Mouse (Mus musculus): ENCODE data around the gene Tmem233.

Gene Tmem233

GRCm38 (mm10) chr5:116083081-116083480 is at the start of gene Tmem233:
TSS of gene Tmem233 (minus strand) at chr5:116083244.
- no peak for DNase-seq

GRCm38 (mm10) chr5:116123344-116123743 is 40.3 kb upstream of the Tmem233 start:
- DNase-seq: peak; percentile 64

- peak; percentile 48 to 61 for DNase-seq
These were observed 33.5 kb upstream of the Tmem233 start for GRCm38 (mm10) chr5:116116567-116116966.

GRCm38 (mm10) chr5:116116110-116116509 is 33.1 kb upstream of the Tmem233 start:
- DNase-seq: no peak

- no peak for DNase-seq
These were observed 32.2 kb upstream of the Tmem233 start for GRCm38 (mm10) chr5:116115071-116115834.

- no peak for DNase-seq
These were observed 25.6 kb upstream of the Tmem233 start for GRCm38 (mm10) chr5:116108651-116109050.

- DNase-seq: no peak
These were observed 1.2 kb upstream of the Tmem233 start for GRCm38 (mm10) chr5:116084231-116084630.

GRCm38 (mm10) chr5:116082241-116082900 is 673 bp downstream of the Tmem233 start:
- no peak for DNase-seq

GRCm38 (mm10) chr5:116081616-116082015 is 1.4 kb downstream of the Tmem233 start:
- no peak for DNase-seq

- DNase-seq: no peak
These were observed 2.3 kb downstream of the Tmem233 start for GRCm38 (mm10) chr5:116080736-116081135.

GRCm38 (mm10) chr5:116069618-116070017 is 13.4 kb downstream of the Tmem233 start:
- DNase-seq: no peak

GRCm38 (mm10) chr5:116052826-116053225 is 30.2 kb downstream of the Tmem233 start:
- DNase-seq: no peak

- DNase-seq: no peak
These were observed 30.9 kb downstream of the Tmem233 start for GRCm38 (mm10) chr5:116052171-116052570.

- DNase-seq: no peak
These were observed 33.2 kb downstream of the Tmem233 start for GRCm38 (mm10) chr5:116049821-116050220.

- DNase-seq: no peak
These were observed 34.7 kb downstream of the Tmem233 start for GRCm38 (mm10) chr5:116048321-116048720.

GRCm38 (mm10) chr5:116046246-116046645 is 36.8 kb downstream of the Tmem233 start:
- DNase-seq: no peak

- no peak for DNase-seq
These were observed 37.5 kb downstream of the Tmem233 start for GRCm38 (mm10) chr5:116045581-116045980.

GRCm38 (mm10) chr5:116042241-116042640 is 40.8 kb downstream of the Tmem233 start:
- DNase-seq: no peak

GRCm38 (mm10) chr5:116039706-116040105 is 43.3 kb downstream of the Tmem233 start:
- no peak for DNase-seq

GRCm38 (mm10) chr5:116037731-116038130 is 45.3 kb downstream of the Tmem233 start:
- no peak for DNase-seq

GRCm38 (mm10) chr5:116036465-116036864 is 46.6 kb downstream of the Tmem233 start:
- DNase-seq: no peak

GRCm38 (mm10) chr5:116031190-116031577 is 51.9 kb downstream of the Tmem233 start:
- DNase-seq: peak; percentile 63 to 65

- DNase-seq: no peak
These were observed 52.4 kb downstream of the Tmem233 start for GRCm38 (mm10) chr5:116030566-116031189.

- DNase-seq: peak; percentile 67 to 80
These were observed 54.0 kb downstream of the Tmem233 start for GRCm38 (mm10) chr5:116029071-116029470.

Data from thymus, postnatal 36 days (tissue).